Comparison of ENCODE assay signal across 16 mouse cellular contexts in genomic region chr4:149790969-149791368, GRCm38 (mm10). TPM values are rescaled to one million over a fixed set of nuclear protein-coding genes. Genes with fewer than 3 reads are reported as not detected.
DNase-seq lines count a peak whose midpoint lies in the region; ATAC-seq lines count a peak whose summit lies in the region.
"Had no signal": no experiment of that assay in that cellular context is flagged by ENCODE, and none has a peak within 500 bp of the region (broad histone marks: within the 10 kb centered on the region; RNA-seq: fewer than 3 reads in every experiment).

No protein-coding gene starts in this region.

- 89% methylated on average over 2 of the region's 2 CpGs for WGBS in kidney, embryonic 14.5 days
- 69% methylated on average over 2 of the region's 2 CpGs for WGBS in lung, embryonic 15.5 days
- 68% methylated on average over 2 of the region's 2 CpGs for WGBS in stomach, embryonic 14.5 days

- H3K4me1 ChIP-seq in kidney, embryonic 14.5 days (ENCODE audit: control insufficient read depth, insufficient read depth, low read length), result no peaks in the 10 kb centered on the region
- H3K4me1 ChIP-seq in lung, embryonic 15.5 days, result peaks cover 32% of the 10 kb centered on the region
- peaks cover 8% of the 10 kb centered on the region; the same call in 1 of the 2 replicates for H3K4me1 ChIP-seq in stomach, embryonic 14.5 days (ENCODE audit: control insufficient read depth, insufficient read depth, low read length)
- H3K4me1 ChIP-seq: embryonic facial prominence, embryonic 15.5 days had no signal

- H3K9ac ChIP-seq in kidney, embryonic 14.5 days (ENCODE audit: low read depth, low read length), result no peak overlapping the region
- H3K9ac ChIP-seq in lung, embryonic 15.5 days, result no peak overlapping the region
- H3K9ac ChIP-seq in stomach, embryonic 14.5 days (replicated peaks; ENCODE audit: low read depth, low read length), result no peak overlapping the region
- H3K9ac ChIP-seq: embryonic facial prominence, embryonic 15.5 days; forebrain, embryonic 13.5 days; limb, embryonic 15.5 days; midbrain, embryonic 13.5 days had no signal

- no peak overlapping the region for H3K4me2 ChIP-seq in kidney, embryonic 14.5 days (replicated peaks; ENCODE audit: low read depth, low read length)
- no peak overlapping the region for H3K4me2 ChIP-seq in lung, embryonic 15.5 days
- no peak overlapping the region for H3K4me2 ChIP-seq in stomach, embryonic 14.5 days (replicated peaks; ENCODE audit: low read depth, low read length)
- H3K4me2 ChIP-seq: embryonic facial prominence, embryonic 15.5 days; forebrain, embryonic 13.5 days; limb, embryonic 15.5 days; midbrain, embryonic 13.5 days had no signal

- no peak for ATAC-seq in kidney, embryonic 14.5 days (ENCODE audit: low FRiP score, low TSS enrichment)
- ATAC-seq in lung, embryonic 15.5 days (ENCODE audit: borderline replicate concordance, extremely low read depth, low FRiP score, low TSS enrichment), result no peak
- peak; percentile 69; the same call in 1 of the 2 replicates for ATAC-seq in stomach, embryonic 14.5 days (ENCODE audit: insufficient number of reproducible peaks, insufficient read depth, low FRiP score, low read depth)
- ATAC-seq: activated CD4-positive, CD25-positive, alpha-beta regulatory T cell, adult 4 months; forebrain, embryonic 13.5 days; midbrain, embryonic 13.5 days had no signal

- no peaks in the 10 kb centered on the region for H3K36me3 ChIP-seq in kidney, embryonic 14.5 days (ENCODE audit: control insufficient read depth, insufficient read depth, low read length)
- no peaks in the 10 kb centered on the region for H3K36me3 ChIP-seq in lung, embryonic 15.5 days
- no peaks in the 10 kb centered on the region for H3K36me3 ChIP-seq in stomach, embryonic 14.5 days (ENCODE audit: control insufficient read depth, insufficient read depth, low read length)
- H3K36me3 ChIP-seq: embryonic facial prominence, embryonic 15.5 days; heart, embryonic 10.5 days; limb, embryonic 15.5 days; midbrain, embryonic 13.5 days had no signal

- no peaks in the 10 kb centered on the region for H3K27me3 ChIP-seq in kidney, embryonic 14.5 days (ENCODE audit: control insufficient read depth, insufficient read depth, low read length)
- no peaks in the 10 kb centered on the region for H3K27me3 ChIP-seq in lung, embryonic 15.5 days
- H3K27me3 ChIP-seq in stomach, embryonic 14.5 days (ENCODE audit: control insufficient read depth, insufficient read depth, low read length), result no peaks in the 10 kb centered on the region
- H3K27me3 ChIP-seq: embryonic facial prominence, embryonic 15.5 days; limb, embryonic 15.5 days; midbrain, embryonic 13.5 days had no signal

- H3K27ac ChIP-seq in kidney, embryonic 14.5 days (ENCODE audit: low read depth, low read length), result 0 out of 2 replicates have a peak overlapping the region, but pooled peaks have one; percentile 6
- 0 out of 2 replicates have a peak overlapping the region, but pooled peaks have one; percentile 16 for H3K27ac ChIP-seq in lung, embryonic 15.5 days
- no peak overlapping the region for H3K27ac ChIP-seq in stomach, embryonic 14.5 days (ENCODE audit: low read length)
- H3K27ac ChIP-seq: embryonic facial prominence, embryonic 15.5 days; forebrain, embryonic 13.5 days; heart, embryonic 10.5 days; limb, embryonic 15.5 days; midbrain, embryonic 13.5 days had no signal

- DNase-seq in kidney, adult 18-20 months, result no peak
- no peak for DNase-seq in lung, postnatal 10 days
- DNase-seq in lung, postnatal 36 days, result peak; percentile 59
- DNase-seq in testis, postnatal 14 days (ENCODE audit: low spot score), result no peak
- DNase-seq: kidney, adult 11 months; layer of hippocampus, adult 9-11 months; spleen, adult 18-20 months had no signal

- H3K9me3 ChIP-seq in kidney, embryonic 14.5 days (ENCODE audit: control insufficient read depth, low read length), result no peaks in the 10 kb centered on the region
- H3K9me3 ChIP-seq in lung, embryonic 15.5 days, result no peaks in the 10 kb centered on the region
- H3K9me3 ChIP-seq in stomach, embryonic 14.5 days (ENCODE audit: control insufficient read depth, low read depth, low read length), result no peaks in the 10 kb centered on the region
- H3K9me3 ChIP-seq: embryonic facial prominence, embryonic 15.5 days; forebrain, embryonic 13.5 days; heart, embryonic 10.5 days; limb, embryonic 15.5 days; midbrain, embryonic 13.5 days had no signal

- no peak overlapping the region for H3K4me3 ChIP-seq in kidney, embryonic 14.5 days (ENCODE audit: low read length)
- H3K4me3 ChIP-seq in lung, embryonic 15.5 days, result no peak overlapping the region
- no peak overlapping the region for H3K4me3 ChIP-seq in stomach, embryonic 14.5 days (ENCODE audit: low read depth, low read length)
- H3K4me3 ChIP-seq: embryonic facial prominence, embryonic 15.5 days; forebrain, embryonic 13.5 days; heart, embryonic 10.5 days; limb, embryonic 15.5 days; midbrain, embryonic 13.5 days had no signal

RNA-seq across cellular contexts. Expression of gene Slc25a33, which starts 16.9 kb away (rescaled TPM):
- 15.5 and 19.3 TPM in 2 replicates for polyA plus RNA-seq in kidney, embryonic 14.5 days (2014; fragmentation: Nextera tagmentation; extraction: Ambion mirVana)
- polyA plus RNA-seq in lung, embryonic 15.5 days (2015; fragmentation: Nextera tagmentation; extraction: Ambion mirVana), result 8.5 and 8.7 TPM in 2 replicates
- 9.4 and 9.5 TPM in 2 replicates for polyA plus RNA-seq in stomach, embryonic 14.5 days (2014; fragmentation: Nextera tagmentation; extraction: Ambion mirVana)

RNA-seq across cellular contexts. Expression of gene Tmem201, which starts 53.1 kb away (rescaled TPM):
- polyA plus RNA-seq in kidney, embryonic 14.5 days (2014; fragmentation: Nextera tagmentation; extraction: Ambion mirVana), result 28.3 and 29.1 TPM in 2 replicates
- 31.6 TPM in 2 replicates for polyA plus RNA-seq in lung, embryonic 15.5 days (2015; fragmentation: Nextera tagmentation; extraction: Ambion mirVana)
- polyA plus RNA-seq in stomach, embryonic 14.5 days (2014; fragmentation: Nextera tagmentation; extraction: Ambion mirVana), result 19.7 and 21.8 TPM in 2 replicates
